Mouse (Mus musculus) brain, embryonic 18.5 days (tissue): ENCODE measurements around the gene Kitl.

ENCODE experiments used
- DNase-seq: peaks from one replicate; pipeline ENCODE4 v3.0.0-alpha.2; 2012; ENCODE audit warnings: low read depth, low spot score

Gene Kitl

GRCm38 (mm10) chr10:100030385-100030784 is 15.0 kb downstream of the Kitl start:
- DNase-seq: no peak

DNA sequence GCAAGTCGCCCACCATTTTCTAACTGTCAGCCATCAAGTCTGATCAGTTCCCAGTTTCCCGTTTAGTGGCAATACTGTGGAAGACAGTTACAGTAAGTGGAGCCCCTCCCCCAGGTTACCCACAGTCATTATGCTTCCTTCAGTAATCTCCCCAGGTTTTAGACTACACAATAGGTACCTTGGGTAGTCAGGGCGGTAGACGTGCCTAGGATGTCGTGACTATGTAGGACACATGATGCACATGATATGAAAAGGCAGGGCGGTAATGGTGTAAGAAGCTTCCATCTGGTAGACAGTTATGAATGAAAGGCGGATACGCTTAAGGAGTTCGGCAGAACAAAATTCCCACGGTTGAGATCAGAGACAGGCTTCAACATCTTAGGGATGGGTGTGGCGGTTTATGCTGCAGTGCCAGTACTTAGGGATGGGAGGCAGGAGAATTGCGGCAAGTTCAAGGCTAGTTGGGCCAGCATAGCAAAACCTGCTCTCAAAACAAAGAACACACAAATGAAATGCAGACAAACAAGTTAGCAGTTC is 15.6 kb downstream of the Kitl start:
- DNase-seq: no peak

DNA sequence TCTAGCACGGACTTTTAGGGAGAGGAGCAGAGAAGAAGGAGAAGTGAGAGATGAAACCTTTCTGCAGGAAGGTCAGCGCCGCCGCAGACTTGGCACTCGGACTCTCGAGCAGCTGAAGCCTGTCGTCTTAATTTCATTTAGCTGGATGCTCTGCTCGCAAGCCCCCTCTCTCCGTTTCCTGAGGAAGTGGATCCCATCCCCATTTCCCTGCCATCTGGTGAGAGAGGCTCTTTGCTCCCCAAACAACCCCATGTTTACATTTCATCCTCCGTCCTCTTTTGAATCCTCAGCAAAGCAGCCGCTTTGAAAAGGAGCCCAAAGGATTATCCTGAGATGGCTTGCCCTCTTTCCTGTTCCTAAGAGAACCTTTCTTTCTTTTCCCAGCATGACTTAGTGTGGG is 16.2 kb downstream of the Kitl start:
- DNase-seq: no peak

DNA sequence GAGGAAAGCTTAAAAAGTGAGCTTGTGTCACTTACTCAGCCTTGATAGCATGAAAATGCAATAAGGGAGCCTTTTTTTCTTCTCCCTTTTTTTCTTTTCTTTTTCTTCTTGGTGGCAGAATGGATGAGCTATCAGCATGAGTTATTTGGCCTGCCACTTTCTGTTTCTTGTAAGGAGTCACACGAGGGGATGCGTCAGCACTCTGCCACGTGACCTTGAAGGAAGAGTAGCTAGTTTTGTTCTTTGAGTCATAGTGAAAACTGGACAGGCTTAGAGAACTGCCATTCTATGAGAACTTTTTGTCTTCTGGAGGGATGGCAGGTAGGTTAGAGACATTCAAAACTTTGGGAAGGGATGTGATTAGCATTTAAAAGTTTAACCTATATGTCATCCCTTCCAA is 17.1 kb downstream of the Kitl start:
- no peak for DNase-seq

GRCm38 (mm10) chr10:100036021-100036420 is 20.6 kb downstream of the Kitl start:
- DNase-seq: no peak

- DNase-seq: no peak
Measured at GRCm38 (mm10) chr10:100038342-100038898, 23.0 kb downstream of the Kitl start.

DNA sequence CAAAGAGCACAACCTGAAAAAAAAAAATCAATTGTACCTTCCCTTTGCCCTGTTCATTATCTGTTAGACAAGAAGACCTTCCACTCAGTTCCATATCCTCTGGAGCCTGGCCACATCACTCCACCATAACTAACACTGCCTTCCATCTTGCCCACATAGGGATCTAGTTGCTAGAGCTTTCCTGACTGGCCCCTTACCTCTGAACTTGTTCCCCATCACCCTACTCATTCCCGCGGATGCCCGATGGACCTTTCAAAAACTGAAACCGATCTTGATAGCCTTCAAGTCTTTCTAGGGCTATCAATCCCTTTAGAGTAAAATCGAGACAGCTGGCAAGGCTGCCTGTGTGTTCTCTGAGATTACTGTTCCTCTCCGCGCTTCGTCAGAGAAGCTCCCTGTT is 23.6 kb downstream of the Kitl start:
- no peak for DNase-seq

DNA sequence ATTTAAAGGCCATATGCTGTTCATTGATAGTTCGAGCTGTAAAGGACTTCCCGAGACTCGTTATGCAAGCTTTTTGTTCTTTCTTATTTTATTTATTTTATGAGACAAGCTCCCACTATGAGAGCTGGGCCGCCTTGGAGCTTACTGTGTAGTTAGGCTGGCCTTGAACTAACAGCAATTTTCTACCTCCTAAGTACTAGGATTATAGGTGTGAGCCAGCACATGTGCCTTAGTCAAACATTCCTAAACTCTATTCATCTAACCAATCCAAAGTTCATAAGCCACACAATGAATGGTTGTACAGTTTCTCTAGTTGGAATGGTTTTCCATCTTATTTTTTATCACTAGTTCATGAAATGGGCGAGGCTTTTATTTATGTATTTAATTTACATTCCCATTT is 28.3 kb downstream of the Kitl start:
- DNase-seq: no peak

GRCm38 (mm10) chr10:100044153-100044552 is 28.7 kb downstream of the Kitl start:
- DNase-seq: no peak

- DNase-seq: no peak
Measured at GRCm38 (mm10) chr10:100051146-100051783, 35.8 kb downstream of the Kitl start.

DNA sequence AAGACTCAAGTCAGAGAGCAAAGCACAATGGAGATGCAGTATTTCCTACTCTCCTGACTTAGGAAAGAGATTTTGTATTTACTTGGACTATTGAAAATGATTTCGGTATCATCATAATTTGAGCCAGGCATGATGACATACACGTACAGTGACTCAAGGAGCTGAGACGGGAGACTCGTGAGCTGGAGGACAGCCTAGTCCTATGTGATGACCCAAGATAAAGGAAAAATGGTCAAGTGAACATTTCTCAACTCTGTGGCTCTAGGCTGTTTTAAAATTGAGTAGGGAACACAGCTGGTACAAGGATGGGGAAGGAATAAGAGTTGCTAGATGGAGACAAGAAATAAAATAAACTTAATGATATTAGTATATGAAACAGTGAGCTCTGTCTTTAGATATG is 37.0 kb downstream of the Kitl start:
- no peak for DNase-seq

- DNase-seq: no peak
Measured at GRCm38 (mm10) chr10:100052911-100053310, 37.5 kb downstream of the Kitl start.

- DNase-seq: no peak
Measured at GRCm38 (mm10) chr10:100054006-100054405, 38.6 kb downstream of the Kitl start.

- no peak for DNase-seq
Measured at GRCm38 (mm10) chr10:100055082-100055481, 39.7 kb downstream of the Kitl start.

DNA sequence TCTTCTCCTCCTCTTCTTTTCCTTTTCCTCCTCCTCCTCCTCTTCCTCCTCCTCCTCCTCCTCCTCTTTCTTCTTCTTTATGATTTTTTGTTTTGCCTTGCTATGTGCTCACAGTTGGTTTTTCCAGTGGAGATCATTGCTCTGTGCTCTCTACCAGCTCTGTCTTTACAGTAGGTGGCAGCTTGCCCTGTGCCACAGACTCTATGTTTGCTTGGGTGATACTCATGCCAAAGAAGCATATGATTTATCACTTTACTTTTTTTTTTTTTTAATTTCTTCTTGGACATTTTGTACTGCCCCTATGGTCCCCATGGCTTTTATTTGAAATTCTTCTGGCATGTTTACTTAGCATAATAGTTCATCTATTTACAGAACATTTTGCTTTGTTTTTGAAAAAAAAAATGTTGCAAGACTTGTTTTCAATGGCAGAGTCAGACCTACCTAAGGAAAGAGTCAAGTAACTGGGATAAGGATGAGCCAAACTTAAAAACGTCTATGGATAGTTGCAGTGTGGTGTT is 41.7 kb downstream of the Kitl start:
- DNase-seq: no peak

GRCm38 (mm10) chr10:100059356-100059755 is 43.9 kb downstream of the Kitl start:
- DNase-seq: no peak

- no peak for DNase-seq
Measured at GRCm38 (mm10) chr10:100065529-100066301, 50.3 kb downstream of the Kitl start.

DNA sequence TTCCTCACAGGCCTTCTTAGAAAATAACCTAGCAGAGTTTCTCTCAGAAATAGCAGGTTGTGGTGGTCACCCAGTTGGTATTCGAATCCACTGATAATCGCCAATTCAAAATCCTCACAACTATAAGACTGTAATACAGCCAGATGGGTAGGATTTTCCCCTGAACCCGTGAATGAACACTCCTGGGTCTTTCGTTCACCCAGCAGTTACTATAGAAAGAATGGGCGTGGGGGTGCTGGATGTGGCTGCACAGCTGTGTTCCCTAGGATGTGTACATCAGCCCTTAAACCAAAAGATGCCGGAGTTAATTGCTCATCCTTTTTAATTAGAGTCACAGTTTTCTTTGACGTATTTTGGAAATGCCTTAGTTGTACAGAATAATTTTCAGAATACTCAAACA is 50.9 kb downstream of the Kitl start:
- no peak for DNase-seq

GRCm38 (mm10) chr10:100072641-100073040 is 57.2 kb downstream of the Kitl start:
- DNase-seq: no peak

GRCm38 (mm10) chr10:100073092-100073491 is 57.7 kb downstream of the Kitl start:
- DNase-seq: no peak

- DNase-seq: no peak
Measured at GRCm38 (mm10) chr10:100101115-100101514, 85.7 kb downstream of the Kitl start.

GRCm38 (mm10) chr10:100111209-100111608 is 95.8 kb downstream of the Kitl start:
- no peak for DNase-seq

DNA sequence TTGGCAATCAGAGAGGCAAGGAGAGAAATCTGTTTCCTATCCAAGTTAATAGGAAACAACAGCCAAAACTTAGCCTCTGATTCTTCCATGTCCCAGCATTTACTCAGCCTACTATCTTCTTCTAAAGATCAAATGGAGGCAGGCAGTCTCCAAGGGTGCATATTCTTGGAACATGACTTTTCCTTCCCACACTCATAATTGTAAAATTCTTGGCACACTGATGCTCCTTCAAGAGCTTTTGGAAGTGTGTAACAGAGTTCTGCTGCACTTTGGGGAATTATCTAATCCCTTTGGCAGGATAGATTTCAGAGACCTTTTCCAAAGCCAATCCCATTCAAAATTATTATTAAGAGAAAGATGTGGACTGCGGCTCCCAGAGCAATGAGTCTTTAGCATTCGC is 100.1 kb downstream of the Kitl start:
- DNase-seq: no peak
